Mouse (Mus musculus): Measurements from ENCODE around the gene Dusp2. TPM values are rescaled to one million over a fixed set of nuclear protein-coding genes. Genes with fewer than 3 reads are reported as not detected.
"Not testable (repeated sequence)": the region's sequence is repeated elsewhere in the genome, so short reads cannot be mapped to it uniquely, and the experiment has no call there.

Dusp2 gene
- 3.7 and 4.4 TPM in 2 replicates for polyA plus RNA-seq (2015; fragmentation: Nextera tagmentation; extraction: Ambion mirVana)

DNA sequence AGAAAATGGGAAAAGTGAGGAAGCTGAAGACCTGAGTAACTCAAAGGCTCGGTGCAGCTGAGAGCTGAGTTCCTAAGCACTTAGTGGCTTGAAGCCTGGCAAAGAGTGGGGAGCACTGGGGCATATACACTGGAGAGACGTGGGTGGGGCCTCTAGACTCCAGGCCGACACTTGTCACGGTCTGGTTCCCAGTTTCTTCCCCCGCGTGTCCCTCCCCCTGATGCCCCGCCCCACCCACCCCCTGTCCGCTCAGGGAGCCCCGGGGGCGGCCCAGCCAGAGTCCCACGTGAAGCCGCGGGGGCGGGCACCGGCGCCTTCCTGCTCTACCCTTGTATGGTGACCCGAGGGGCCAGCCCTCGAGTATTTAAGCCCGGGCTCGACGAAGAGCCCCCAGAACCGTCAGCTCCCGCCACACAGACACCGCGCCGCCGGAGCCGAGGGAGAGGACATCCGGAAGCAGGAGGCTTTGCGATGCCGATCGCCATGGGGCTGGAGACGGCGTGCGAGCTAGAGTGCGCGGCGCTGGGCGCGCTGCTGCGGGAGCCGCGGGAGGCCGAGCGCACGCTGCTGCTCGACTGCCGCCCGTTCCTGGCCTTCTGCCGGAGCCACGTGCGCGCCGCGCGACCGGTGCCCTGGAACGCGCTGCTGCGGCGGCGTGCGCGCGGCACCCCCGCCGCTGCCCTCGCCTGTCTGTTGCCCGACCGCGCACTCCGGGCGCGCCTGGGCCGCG lies at the start of gene Dusp2:
Dusp2 (plus strand) TSS at position 393 of the 730 bp plus-strand sequence.
- peak; percentile 61 for ATAC-seq
- no peak for TF ChIP-seq CTCF (IDR thresholded peaks at IDR 0.05; ENCODE audit: low read depth)
- H3K36me3 ChIP-seq (ENCODE audit: control insufficient read depth, insufficient read depth) = no peaks in the 10 kb centered on the region
- H3K4me2 ChIP-seq (replicated peaks; ENCODE audit: low read depth) = peak within 1 kb of the TSS; percentile 90
- 0 out of 2 replicates have a peak within 1 kb of the TSS, but pooled peaks have one; percentile 5 for H3K27ac ChIP-seq (ENCODE audit: low read depth, low read length)
- H3K27me3 ChIP-seq (replicated peaks; ENCODE audit: control insufficient read depth, insufficient read depth, low read length) = peaks cover 16% of the 10 kb centered on the region
- H3K4me3 ChIP-seq (ENCODE audit: low read depth, low read length) = peak within 1 kb of the TSS; percentile 56
- no peaks in the 10 kb centered on the region for H3K9me3 ChIP-seq (ENCODE audit: control insufficient read depth)
- under 1% methylated on average over 76 of the region's 76 CpGs for WGBS
- H3K9ac ChIP-seq (ENCODE audit: low read depth, low read length) = peak within 1 kb of the TSS; percentile 31; the same call in 1 of the 2 replicates
- no peaks in the 10 kb centered on the region; the same call in 1 of the 2 replicates for H3K4me1 ChIP-seq (replicated peaks; ENCODE audit: control insufficient read depth, insufficient read depth, low read length)

DNA sequence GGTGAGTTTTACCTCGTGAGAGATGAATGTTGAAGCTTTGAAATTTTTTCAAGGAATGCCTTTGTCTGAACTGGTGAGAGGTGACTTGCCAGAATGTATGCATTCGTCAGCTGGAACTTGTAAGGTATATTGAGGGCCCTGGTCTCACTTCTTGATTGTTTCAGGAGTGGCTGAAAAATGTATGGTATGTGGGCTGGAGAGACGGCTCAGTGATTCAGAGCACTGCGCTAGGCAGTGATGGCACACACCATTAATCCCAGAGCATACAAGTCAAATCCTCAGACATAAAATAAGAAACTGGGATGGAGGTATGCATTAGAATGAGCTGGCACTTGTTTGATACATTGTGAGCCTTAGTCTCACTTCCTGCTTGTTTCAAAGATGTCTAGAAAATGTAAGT lies 43.7 kb upstream of the Dusp2 start:
- Histone ChIP-seq H3K9ac (ENCODE audit: low read depth, low read length) (no peak overlapping the region), H3K4me3 (ENCODE audit: low read depth, low read length) (no peak overlapping the region), H3K4me1 (replicated peaks; ENCODE audit: control insufficient read depth, insufficient read depth, low read length) (no peaks in the 10 kb centered on the region), H3K36me3 (ENCODE audit: control insufficient read depth, insufficient read depth) (peaks cover 58% of the 10 kb centered on the region), H3K27me3 (replicated peaks; ENCODE audit: control insufficient read depth, insufficient read depth, low read length) (no peaks in the 10 kb centered on the region), H3K4me2 (replicated peaks; ENCODE audit: low read depth) (no peak overlapping the region), H3K27ac (ENCODE audit: low read depth, low read length) (no peak overlapping the region), H3K9me3 (ENCODE audit: control insufficient read depth) (no peaks in the 10 kb centered on the region)
- 60% methylated on average over 4 of the region's 4 CpGs for WGBS
- ATAC-seq = no peak
- TF ChIP-seq CTCF (IDR thresholded peaks at IDR 0.05; ENCODE audit: low read depth) = no peak

DNA sequence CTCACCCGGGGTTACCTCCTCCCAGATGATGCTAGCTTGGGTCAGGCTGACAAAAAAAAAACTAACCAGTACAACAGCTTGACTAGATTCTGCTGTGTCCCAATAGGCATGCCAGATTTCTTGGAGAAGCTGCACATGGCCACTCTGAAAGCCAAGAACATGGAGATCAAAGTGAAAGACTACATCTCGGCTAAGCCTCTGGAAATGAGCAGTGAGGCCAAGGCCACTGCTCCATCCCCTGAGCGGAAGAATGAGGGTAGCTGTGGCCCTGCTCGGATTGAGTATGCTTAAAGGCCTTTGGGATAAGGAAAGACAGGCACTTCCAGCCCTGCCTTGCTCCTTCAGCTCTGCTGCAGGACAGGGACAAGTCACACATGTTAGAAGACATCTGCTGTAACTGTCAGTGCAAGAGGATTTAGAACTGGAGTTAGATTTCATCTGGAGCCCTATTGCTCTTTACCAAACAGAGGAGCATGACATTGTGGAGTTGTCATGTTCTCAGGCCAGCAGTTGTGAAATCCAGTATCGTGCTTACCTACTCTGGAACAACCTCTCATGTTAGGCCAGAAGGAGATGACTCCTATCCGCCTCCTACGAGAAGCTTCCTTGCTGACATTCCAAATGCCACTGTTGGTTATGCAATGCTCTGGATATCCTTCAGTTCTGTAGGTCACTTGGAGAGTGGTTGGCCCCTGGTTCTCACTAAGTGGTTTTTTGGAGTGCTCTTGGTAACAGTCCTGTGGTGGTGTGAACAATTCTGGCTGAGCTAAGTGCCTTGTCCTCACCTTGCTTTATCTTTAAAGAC lies 38.8 kb upstream of the Dusp2 start:
- Histone ChIP-seq H3K27me3 (replicated peaks; ENCODE audit: control insufficient read depth, insufficient read depth, low read length) (no peaks in the 10 kb centered on the region), H3K4me2 (replicated peaks; ENCODE audit: low read depth) (no peak overlapping the region), H3K36me3 (ENCODE audit: control insufficient read depth, insufficient read depth) (peaks cover 77% of the 10 kb centered on the region), H3K9me3 (ENCODE audit: control insufficient read depth) (no peaks in the 10 kb centered on the region), H3K4me1 (replicated peaks; ENCODE audit: control insufficient read depth, insufficient read depth, low read length) (no peaks in the 10 kb centered on the region), H3K9ac (ENCODE audit: low read depth, low read length) (no peak overlapping the region), H3K4me3 (ENCODE audit: low read depth, low read length) (no peak overlapping the region), H3K27ac (ENCODE audit: low read depth, low read length) (no peak overlapping the region)
- WGBS = 88% methylated on average over 7 of the region's 7 CpGs
- no peak for ATAC-seq
- no peak for TF ChIP-seq CTCF (IDR thresholded peaks at IDR 0.05; ENCODE audit: low read depth)

GRCm38 (mm10) chr2:127298056-127298455 lies 37.9 kb upstream of the Dusp2 start:
- Histone ChIP-seq H3K9me3 (ENCODE audit: control insufficient read depth) (no peaks in the 10 kb centered on the region), H3K27me3 (replicated peaks; ENCODE audit: control insufficient read depth, insufficient read depth, low read length) (no peaks in the 10 kb centered on the region), H3K4me3 (ENCODE audit: low read depth, low read length) (no peak overlapping the region), H3K36me3 (ENCODE audit: control insufficient read depth, insufficient read depth) (peaks cover 75% of the 10 kb centered on the region), H3K9ac (ENCODE audit: low read depth, low read length) (no peak overlapping the region), H3K4me2 (replicated peaks; ENCODE audit: low read depth) (no peak overlapping the region), H3K4me1 (replicated peaks; ENCODE audit: control insufficient read depth, insufficient read depth, low read length) (no peaks in the 10 kb centered on the region), H3K27ac (ENCODE audit: low read depth, low read length) (no peak overlapping the region)
- 92% methylated on average over 1 of the region's 1 CpGs for WGBS
- no peak for TF ChIP-seq CTCF (IDR thresholded peaks at IDR 0.05; ENCODE audit: low read depth)
- no peak for ATAC-seq

GRCm38 (mm10) chr2:127300701-127301100 lies 35.3 kb upstream of the Dusp2 start:
- no peak for TF ChIP-seq CTCF (IDR thresholded peaks at IDR 0.05; ENCODE audit: low read depth)
- Histone ChIP-seq H3K9ac (ENCODE audit: low read depth, low read length) (no peak overlapping the region), H3K4me2 (replicated peaks; ENCODE audit: low read depth) (no peak overlapping the region), H3K27ac (ENCODE audit: low read depth, low read length) (no peak overlapping the region), H3K4me1 (replicated peaks; ENCODE audit: control insufficient read depth, insufficient read depth, low read length) (no peaks in the 10 kb centered on the region), H3K9me3 (ENCODE audit: control insufficient read depth) (no peaks in the 10 kb centered on the region), H3K4me3 (ENCODE audit: low read depth, low read length) (no peak overlapping the region), H3K36me3 (ENCODE audit: control insufficient read depth, insufficient read depth) (peaks cover 53% of the 10 kb centered on the region), H3K27me3 (replicated peaks; ENCODE audit: control insufficient read depth, insufficient read depth, low read length) (no peaks in the 10 kb centered on the region)
- no peak for ATAC-seq
- 71% methylated on average over 3 of the region's 3 CpGs for WGBS

- no peak overlapping the region for H3K4me3 ChIP-seq (ENCODE audit: low read depth, low read length)
- TF ChIP-seq CTCF (IDR thresholded peaks at IDR 0.05; ENCODE audit: low read depth) = no peak
Measured at GRCm38 (mm10) chr2:127301883-127302282, 34.1 kb upstream of the Dusp2 start.

DNA sequence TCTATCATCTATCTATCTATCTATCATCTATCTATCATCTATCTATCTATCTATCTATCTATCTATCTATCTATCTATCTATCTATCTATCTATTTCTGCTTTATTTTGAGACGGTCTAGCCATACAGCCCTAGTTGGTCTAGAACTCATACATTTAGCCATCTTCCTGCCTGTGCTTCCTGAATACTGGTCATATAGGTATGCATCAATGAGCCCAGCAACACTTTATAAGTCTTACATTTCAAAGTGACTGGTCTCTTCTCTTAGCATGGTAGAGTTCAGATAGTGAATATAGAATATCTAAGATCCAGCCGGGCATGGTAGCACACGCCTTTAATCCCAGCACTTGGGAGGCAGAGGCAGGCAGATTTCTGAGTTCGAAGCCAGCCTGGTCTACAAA lies 31.8 kb upstream of the Dusp2 start:
- H3K36me3 ChIP-seq (ENCODE audit: control insufficient read depth, insufficient read depth) = peaks cover 18% of the 10 kb centered on the region; the same call in 1 of the 2 replicates
- H3K4me2 ChIP-seq (replicated peaks; ENCODE audit: low read depth); ATAC-seq; H3K27me3 ChIP-seq (replicated peaks; ENCODE audit: control insufficient read depth, insufficient read depth, low read length); H3K4me3 ChIP-seq (ENCODE audit: low read depth, low read length); H3K27ac ChIP-seq (ENCODE audit: low read depth, low read length); H3K4me1 ChIP-seq (replicated peaks; ENCODE audit: control insufficient read depth, insufficient read depth, low read length); H3K9ac ChIP-seq (ENCODE audit: low read depth, low read length); H3K9me3 ChIP-seq (ENCODE audit: control insufficient read depth): not testable (repeated sequence)
- 88% methylated on average over 4 of the region's 4 CpGs for WGBS

More at GRCm38 (mm10) chr2:127301883-127302282, 34.1 kb upstream of the Dusp2 start:
- Histone ChIP-seq H3K27me3 (replicated peaks; ENCODE audit: control insufficient read depth, insufficient read depth, low read length) (no peaks in the 10 kb centered on the region), H3K27ac (ENCODE audit: low read depth, low read length) (no peak overlapping the region), H3K9ac (ENCODE audit: low read depth, low read length) (no peak overlapping the region), H3K4me2 (replicated peaks; ENCODE audit: low read depth) (no peak overlapping the region), H3K36me3 (ENCODE audit: control insufficient read depth, insufficient read depth) (peaks cover 41% of the 10 kb centered on the region), H3K9me3 (ENCODE audit: control insufficient read depth) (no peaks in the 10 kb centered on the region), H3K4me1 (replicated peaks; ENCODE audit: control insufficient read depth, insufficient read depth, low read length) (no peaks in the 10 kb centered on the region)
- ATAC-seq = no peak
- 93% methylated on average over 3 of the region's 3 CpGs for WGBS
